Mouse (Mus musculus) forebrain, embryonic 13.5 days (tissue): ENCODE results near the gene Pdcd6ip. TPM values are rescaled to one million over a fixed set of nuclear protein-coding genes. Genes with fewer than 3 reads are reported as not detected.

Experiments
- polyA plus RNA-seq: library from polyadenylated mRNA; unstranded; fragments of >200 nt; fragmentation: Nextera tagmentation; extraction: Ambion mirVana; gene quantifications from 2 replicates; pipeline ENCODE4 v1.2.1, GENCODE M21; 2015

Gene Pdcd6ip
- polyA plus RNA-seq, 1 experiment from 2014 or later: 38.7 TPM

Other genes starting within 250 kb of the Pdcd6ip start
- gene Clasp2, start 33.2 kb upstream of the Pdcd6ip start, polyA plus RNA-seq: 84.9 and 91.3 TPM in 2 replicates
- gene Ubp1, start 222.7 kb upstream of the Pdcd6ip start, polyA plus RNA-seq: 33.9 and 35.0 TPM in 2 replicates